Mouse (Mus musculus) forebrain, embryonic 14.5 days (tissue): ENCODE measurements around the gene Olfr1155. TPM values are rescaled to one million over a fixed set of nuclear protein-coding genes. Genes with fewer than 3 reads are reported as not detected.

Experiments
- ATAC-seq: fragments of 200-750 bp; cut with Nextera tagmentation; 2 replicates; pipeline ENCODE4 v1.8.0; 2017; ENCODE audit warnings: mild to moderate bottlenecking, moderate library complexity
- DNase-seq: peaks from one replicate; pipeline ENCODE4 v3.0.0-alpha.2; 2015; ENCODE audit warnings: low spot score
- H3K27ac ChIP-seq: fragments of 300-500 bp; sonication (generic); 2 replicates; pipeline ENCODE4 v1.5.1; 2014; ENCODE audit warnings: low read depth, mild to moderate bottlenecking, control low read depth, low read length, moderate library complexity
- H3K27me3 ChIP-seq: fragments of 300-500 bp; sonication (generic); replicated peaks from 2 replicates; pipeline ENCODE4 v1.6.1; 2014; ENCODE audit warnings: low read length, control low read depth, mixed read lengths; ENCODE audit not compliant: control insufficient read depth, insufficient read depth
- H3K36me3 ChIP-seq: fragments of 300-500 bp; sonication (generic); 2 replicates; pipeline ENCODE4 v1.6.1; 2014; ENCODE audit warnings: low read length, control low read depth; ENCODE audit not compliant: control insufficient read depth, insufficient read depth
- H3K4me1 ChIP-seq: fragments of 300-500 bp; sonication (generic); 2 replicates; pipeline ENCODE4 v1.6.1; 2014; ENCODE audit warnings: antibody characterized with exemption, low read length, control low read depth; ENCODE audit not compliant: control insufficient read depth, insufficient read depth
- H3K4me2 ChIP-seq: fragments of 300-500 bp; sonication (generic); 2 replicates; pipeline ENCODE4 v1.6.1; 2014; ENCODE audit warnings: mild to moderate bottlenecking, control low read depth, low read length
- H3K4me3 ChIP-seq: fragments of 300-500 bp; sonication (generic); 2 replicates; pipeline ENCODE4 v1.5.1; 2014; ENCODE audit warnings: low read depth, low read length, control low read depth
- H3K9ac ChIP-seq: fragments of 300-500 bp; sonication (generic); 2 replicates; pipeline ENCODE4 v1.6.1; 2014; ENCODE audit warnings: mild to moderate bottlenecking, low read length, control low read depth, moderate library complexity
- H3K9me3 ChIP-seq: fragments of 300-500 bp; sonication (generic); replicated peaks from 2 replicates; pipeline ENCODE4 v1.6.1; 2016; ENCODE audit warnings: low read length, control low read depth, mixed read lengths; ENCODE audit not compliant: control insufficient read depth
- WGBS: fragments of 180-500 bp; shearing (Covaris S2); extraction: QIAGEN DNeasy Blood & Tissue Kit; methylation state at CpG from one replicate; pipeline ENCODE4 v1.1.7; 2014; 5-methylcytosine and 5-hydroxymethylcytosine counted together
- polyA plus RNA-seq: library from polyadenylated mRNA; unstranded; fragments of >200 nt; fragmentation: Nextera tagmentation; extraction: Ambion mirVana; gene quantifications from 2 replicates; pipeline ENCODE4 v1.2.1, GENCODE M21; 2014

Olfr1155 gene
- not detected in 2 replicates for polyA plus RNA-seq

DNA sequence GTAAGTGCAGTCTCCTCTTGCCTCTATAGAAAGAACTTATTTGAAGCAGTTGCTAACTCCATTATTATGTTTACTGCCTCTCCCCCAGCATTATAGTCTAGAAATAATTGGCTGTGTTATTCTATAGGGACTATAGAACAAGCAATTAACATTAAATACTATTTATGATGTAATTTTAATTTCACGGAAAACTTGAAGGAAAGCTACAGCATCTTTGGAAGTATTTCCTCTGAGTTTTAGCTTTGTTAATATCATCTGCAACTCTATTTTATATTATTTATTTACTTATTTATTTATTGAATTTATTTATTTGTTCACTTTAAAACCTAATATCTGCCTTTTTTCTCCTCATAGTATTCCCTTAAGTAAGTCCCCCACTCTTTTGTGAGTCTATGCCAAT, at the start of gene Olfr1155:
Gene Olfr1155 (minus strand): TSS at position 101 of the 400 bp plus-strand sequence.
- Histone ChIP-seq H3K27ac (no peak within 1 kb of the TSS), H3K4me2 (no peak within 1 kb of the TSS), H3K27me3 (no peaks in the 10 kb centered on the region), H3K9ac (no peak within 1 kb of the TSS), H3K36me3 (no peaks in the 10 kb centered on the region), H3K4me3 (no peak within 1 kb of the TSS), H3K9me3 (no peaks in the 10 kb centered on the region), H3K4me1 (no peaks in the 10 kb centered on the region)
- WGBS, result 93% methylated on average over 1 of the region's 1 CpGs
- ATAC-seq, result no peak
- DNase-seq, result no peak

DNA sequence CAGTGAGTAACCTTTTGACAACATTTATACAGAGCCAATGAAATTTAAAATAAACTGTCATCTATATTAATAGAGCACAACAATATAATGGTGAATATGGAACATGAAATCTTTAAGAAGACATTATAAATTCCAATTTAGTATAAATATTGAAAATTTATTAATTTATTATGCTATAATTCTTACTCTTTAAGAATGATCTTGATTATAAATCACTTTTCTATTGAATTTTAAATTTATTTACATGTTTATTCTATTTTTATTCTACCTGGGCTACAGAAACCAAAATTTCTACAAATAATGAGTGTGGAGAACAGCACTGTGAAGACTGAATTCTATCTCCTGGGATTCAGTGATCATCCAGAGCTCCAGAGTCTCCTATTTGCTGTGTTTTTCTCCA, 44.9 kb upstream of the Olfr1155 start, which contains the start of gene Olfr1158:
Gene Olfr1158 (plus strand): TSS at position 301 of the 400 bp plus-strand sequence.
- Histone ChIP-seq H3K4me2 (no peak within 1 kb of the TSS), H3K4me3 (no peak within 1 kb of the TSS), H3K36me3 (no peaks in the 10 kb centered on the region), H3K27me3 (no peaks in the 10 kb centered on the region), H3K9ac (no peak within 1 kb of the TSS), H3K27ac (no peak within 1 kb of the TSS), H3K9me3 (no peaks in the 10 kb centered on the region), H3K4me1 (no peaks in the 10 kb centered on the region)
- DNase-seq (no peak), ATAC-seq (no peak)

DNA sequence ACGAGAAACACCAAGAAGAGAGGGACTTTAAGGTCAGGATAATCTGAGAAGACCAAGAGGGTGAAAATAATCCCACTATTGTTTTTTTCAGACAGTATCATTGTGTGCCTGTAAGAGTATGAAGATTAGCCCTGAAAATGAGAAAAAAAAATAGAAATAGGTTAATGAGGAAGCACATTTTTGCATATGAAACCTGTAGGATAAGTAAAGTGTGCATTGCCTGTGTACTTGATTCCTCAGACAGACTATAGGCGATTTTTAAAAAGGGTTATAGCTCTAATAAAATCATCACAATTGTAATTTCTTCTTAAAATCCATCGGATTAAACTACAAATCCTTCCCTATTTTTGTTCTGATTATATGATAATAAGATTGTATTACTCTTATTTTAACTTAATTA, 29.6 kb upstream of the Olfr1155 start, which contains the start of gene Olfr74:
Gene Olfr74 (minus strand): TSS at position 101 of the 400 bp plus-strand sequence.
- WGBS, result 82% methylated on average over 3 of the region's 3 CpGs
- Histone ChIP-seq H3K4me1 (no peaks in the 10 kb centered on the region), H3K9me3 (no peaks in the 10 kb centered on the region), H3K27me3 (no peaks in the 10 kb centered on the region), H3K36me3 (no peaks in the 10 kb centered on the region), H3K27ac (no peak within 1 kb of the TSS), H3K9ac (no peak within 1 kb of the TSS), H3K4me2 (no peak within 1 kb of the TSS), H3K4me3 (no peak within 1 kb of the TSS)
- no peak for DNase-seq
- ATAC-seq, result no peak

DNA sequence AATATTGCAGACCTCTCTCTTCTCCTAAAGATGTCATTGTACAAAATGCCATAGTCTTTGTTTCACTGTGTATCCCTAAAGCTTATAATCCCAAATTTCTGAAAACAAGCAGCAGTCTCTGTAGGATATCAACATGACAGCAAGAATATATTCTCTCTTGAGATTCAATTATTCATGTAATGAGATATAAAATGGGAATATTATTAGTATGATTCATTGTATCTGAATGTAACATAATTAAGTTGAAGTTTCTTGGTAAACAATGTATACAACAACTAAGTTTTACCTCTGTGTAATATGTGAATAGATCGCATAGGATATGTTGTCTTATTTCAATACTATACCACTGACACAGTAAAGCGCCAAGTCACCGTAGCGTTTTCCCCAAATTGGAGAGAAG, 23.3 kb upstream of the Olfr1155 start, which contains the start of gene Olfr1157:
Gene Olfr1157 (minus strand): TSS at position 101 of the 400 bp plus-strand sequence.
- Histone ChIP-seq H3K4me1 (no peaks in the 10 kb centered on the region), H3K36me3 (no peaks in the 10 kb centered on the region), H3K9ac (no peak within 1 kb of the TSS), H3K27ac (no peak within 1 kb of the TSS), H3K4me3 (no peak within 1 kb of the TSS), H3K27me3 (no peaks in the 10 kb centered on the region), H3K9me3 (no peaks in the 10 kb centered on the region), H3K4me2 (no peak within 1 kb of the TSS)
- DNase-seq (no peak), ATAC-seq (no peak)
- 96% methylated on average over 4 of the region's 4 CpGs for WGBS

DNA sequence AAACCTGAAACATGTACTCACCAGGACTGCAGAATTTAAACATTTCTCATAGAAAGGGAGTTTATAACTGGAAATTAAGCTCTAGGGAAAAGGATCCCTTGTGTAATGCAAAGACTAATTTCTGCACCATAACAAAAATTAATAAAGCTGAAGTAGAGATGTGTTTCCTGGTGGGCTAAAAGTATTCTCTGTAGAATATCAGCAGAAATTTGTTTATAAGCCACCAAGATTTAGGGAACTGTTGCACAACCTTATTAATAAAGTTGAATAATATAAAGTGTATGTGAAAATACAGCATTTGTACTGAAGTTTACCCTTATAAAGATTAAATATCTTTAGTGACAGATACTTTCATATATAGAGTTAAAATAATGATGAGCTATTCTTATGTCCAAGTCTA, 8.1 kb upstream of the Olfr1155 start, which contains the start of gene Olfr1156:
Gene Olfr1156 (minus strand): TSS at position 101 of the 400 bp plus-strand sequence.
- H3K9me3 ChIP-seq, result no peaks in the 10 kb centered on the region
- no peak within 1 kb of the TSS for H3K9ac ChIP-seq
- DNase-seq (no peak), ATAC-seq (no peak)
- H3K4me2 ChIP-seq, result no peak within 1 kb of the TSS
- H3K4me3 ChIP-seq, result no peak within 1 kb of the TSS
- no peak within 1 kb of the TSS for H3K27ac ChIP-seq
- no peaks in the 10 kb centered on the region for H3K4me1 ChIP-seq
- H3K27me3 ChIP-seq, result no peaks in the 10 kb centered on the region
- no peaks in the 10 kb centered on the region for H3K36me3 ChIP-seq

DNA sequence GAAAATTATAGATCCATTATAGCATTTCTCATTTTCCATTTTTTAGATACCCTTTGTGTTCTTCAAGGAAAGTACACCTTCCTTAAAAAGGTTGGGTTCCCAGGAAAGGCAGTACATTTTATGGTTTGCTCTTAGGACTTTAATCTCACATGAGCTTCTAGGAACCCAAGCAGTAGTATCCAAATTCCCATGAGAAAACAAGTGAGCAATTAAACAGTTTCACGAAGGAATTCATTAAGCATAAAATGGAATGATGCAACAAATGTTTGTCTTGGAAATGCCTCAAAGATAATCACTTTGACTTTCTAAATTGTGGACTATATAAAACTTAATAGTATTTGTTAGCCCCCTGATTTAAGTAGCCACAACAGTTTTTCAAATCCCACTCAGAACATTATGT, 39.9 kb downstream of the Olfr1155 start, which contains the start of gene Olfr1154:
Gene Olfr1154 (minus strand): TSS at position 101 of the 400 bp plus-strand sequence.
- H3K36me3 ChIP-seq, result no peaks in the 10 kb centered on the region
- DNase-seq (no peak), ATAC-seq (no peak)
- no peaks in the 10 kb centered on the region for H3K9me3 ChIP-seq
- no peak within 1 kb of the TSS for H3K9ac ChIP-seq
- 91% methylated on average over 1 of the region's 1 CpGs for WGBS
- H3K27ac ChIP-seq, result no peak within 1 kb of the TSS
- H3K4me3 ChIP-seq, result no peak within 1 kb of the TSS
- H3K4me1 ChIP-seq, result no peaks in the 10 kb centered on the region
- H3K27me3 ChIP-seq, result no peaks in the 10 kb centered on the region
- H3K4me2 ChIP-seq, result no peak within 1 kb of the TSS

DNA sequence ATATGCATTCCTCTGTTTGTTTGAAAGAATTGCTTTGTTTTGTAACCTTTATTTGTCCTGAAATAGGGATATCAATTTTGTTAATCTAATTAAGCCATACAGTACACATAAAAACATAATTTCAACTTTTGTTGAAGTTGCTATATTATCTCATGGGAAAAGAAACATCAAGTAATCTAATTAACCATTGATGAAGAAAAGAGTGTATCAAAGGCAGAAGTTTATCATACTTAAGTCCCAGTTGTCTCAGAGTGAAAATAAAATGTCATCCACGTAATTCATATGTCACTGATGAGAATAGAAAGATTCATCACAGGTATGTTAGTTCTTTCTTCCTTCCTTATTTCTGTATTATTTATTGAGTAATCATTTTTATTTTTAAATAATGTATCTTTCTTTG, 50.3 kb downstream of the Olfr1155 start, which contains the start of gene Olfr1153:
Gene Olfr1153 (plus strand): TSS at position 301 of the 400 bp plus-strand sequence.
- no peak within 1 kb of the TSS for H3K4me3 ChIP-seq
- DNase-seq, result no peak

More for the DNA sequence above, 50.3 kb downstream of the Olfr1155 start, which contains the start of gene Olfr1153:
- WGBS, result 74% methylated on average over 1 of the region's 1 CpGs
- H3K9me3 ChIP-seq, result no peaks in the 10 kb centered on the region
- no peak within 1 kb of the TSS for H3K4me2 ChIP-seq
- H3K9ac ChIP-seq, result no peak within 1 kb of the TSS
- no peaks in the 10 kb centered on the region for H3K4me1 ChIP-seq
- no peak within 1 kb of the TSS for H3K27ac ChIP-seq
- ATAC-seq, result no peak
- no peaks in the 10 kb centered on the region for H3K36me3 ChIP-seq
- H3K27me3 ChIP-seq, result no peaks in the 10 kb centered on the region

Other genes starting within 250 kb of the Olfr1155 start
- gene Olfr1137, start 232.0 kb downstream of the Olfr1155 start, polyA plus RNA-seq, result not detected in 2 replicates
- not detected in 2 replicates for gene Olfr1138, start 205.2 kb downstream of the Olfr1155 start, polyA plus RNA-seq
- not detected in 2 replicates for gene Olfr1140, start 201.4 kb downstream of the Olfr1155 start, polyA plus RNA-seq
- gene Olfr1141, start 191.1 kb downstream of the Olfr1155 start, polyA plus RNA-seq, result not detected in 2 replicates
- gene Olfr152, start 165.7 kb downstream of the Olfr1155 start, polyA plus RNA-seq, result not detected in 2 replicates
- not detected in 2 replicates for gene Olfr1143, start 144.5 kb downstream of the Olfr1155 start, polyA plus RNA-seq
- not detected in 2 replicates for gene Olfr1145, start 135.3 kb downstream of the Olfr1155 start, polyA plus RNA-seq
- gene Olfr1148, start 114.6 kb downstream of the Olfr1155 start, polyA plus RNA-seq, result not detected in 2 replicates
- not detected in 2 replicates for gene Olfr1150-ps1, start 101.1 kb downstream of the Olfr1155 start, polyA plus RNA-seq
- not detected in 2 replicates for gene Olfr1151, start 89.3 kb downstream of the Olfr1155 start, polyA plus RNA-seq
- gene Olfr1152, start 78.6 kb downstream of the Olfr1155 start, polyA plus RNA-seq, result not detected in 2 replicates
- not detected in 2 replicates for gene Olfr1153, start 50.2 kb downstream of the Olfr1155 start, polyA plus RNA-seq
- not detected in 2 replicates for gene Olfr1154, start 40.0 kb downstream of the Olfr1155 start, polyA plus RNA-seq
- not detected in 2 replicates for gene Olfr1156, start 8.0 kb upstream of the Olfr1155 start, polyA plus RNA-seq
- gene Olfr1157, start 23.2 kb upstream of the Olfr1155 start, polyA plus RNA-seq, result not detected in 2 replicates
- gene Olfr74, start 29.5 kb upstream of the Olfr1155 start, polyA plus RNA-seq, result not detected in 2 replicates
- not detected in 2 replicates for gene Olfr1158, start 45.0 kb upstream of the Olfr1155 start, polyA plus RNA-seq
- not detected in 2 replicates for gene Olfr1160, start 63.1 kb upstream of the Olfr1155 start, polyA plus RNA-seq
- gene Olfr1161, start 77.6 kb upstream of the Olfr1155 start, polyA plus RNA-seq, result not detected in 2 replicates
- gene Olfr73, start 92.6 kb upstream of the Olfr1155 start, polyA plus RNA-seq, result not detected in 2 replicates
- gene Olfr1162, start 106.0 kb upstream of the Olfr1155 start, polyA plus RNA-seq, result not detected in 2 replicates
- not detected in 2 replicates for gene Olfr1163, start 126.7 kb upstream of the Olfr1155 start, polyA plus RNA-seq
- gene Olfr1164, start 148.8 kb upstream of the Olfr1155 start, polyA plus RNA-seq, result not detected in 2 replicates
- not detected in 2 replicates for gene Olfr1166, start 183.1 kb upstream of the Olfr1155 start, polyA plus RNA-seq
- gene Olfr1167, start 210.1 kb upstream of the Olfr1155 start, polyA plus RNA-seq, result not detected in 2 replicates
- gene Olfr1168, start 236.7 kb upstream of the Olfr1155 start, polyA plus RNA-seq, result not detected in 2 replicates